Mouse (Mus musculus): Measurements from ENCODE around the gene Ppih. TPM values are rescaled to one million over a fixed set of nuclear protein-coding genes. Genes with fewer than 3 reads are reported as not detected.
A peak's percentile ranks its signal among the peaks of the same experiment; 100 is the strongest.

Gene Ppih
- 42.4 and 43.4 TPM in 2 replicates for polyA plus RNA-seq (2015; fragmentation: Nextera tagmentation; extraction: Ambion mirVana)

DNA sequence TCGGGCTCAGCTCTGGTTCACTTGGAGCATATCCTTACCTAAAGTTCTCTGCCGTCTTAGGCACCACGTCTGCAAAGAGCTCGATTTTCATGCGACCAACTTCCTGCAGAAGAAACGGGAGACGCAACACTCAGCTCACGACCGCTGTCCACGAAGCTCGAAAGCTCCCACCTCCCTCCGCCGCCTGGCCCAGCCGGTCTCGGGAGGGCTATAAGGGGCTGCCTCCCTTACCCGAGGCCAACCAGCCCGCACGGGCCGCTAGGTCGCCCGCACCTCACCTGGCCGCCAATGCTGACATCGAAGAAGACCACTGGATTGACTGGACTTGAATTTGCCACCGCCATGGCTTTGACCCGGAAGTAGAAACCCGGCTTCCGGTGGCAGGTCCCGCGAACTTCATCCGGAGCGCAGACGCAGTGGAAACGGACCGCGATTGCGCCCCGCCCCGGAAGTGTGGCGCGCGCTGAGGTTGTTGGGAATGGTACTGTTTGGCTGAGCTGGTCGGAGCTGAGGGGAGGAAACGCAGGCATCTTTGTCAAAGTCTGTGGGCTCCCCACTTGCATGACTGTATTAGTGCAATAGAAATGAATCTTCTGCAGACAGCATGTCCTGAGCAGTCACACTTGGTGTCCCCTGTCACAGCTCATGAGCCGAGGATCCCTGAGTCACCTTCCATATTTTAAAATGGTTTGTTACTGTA is at the start of gene Ppih:
TSS of gene Ppih (minus strand) at position 416 of the 700 bp plus-strand sequence.
- no peaks in the 10 kb centered on the region for H3K9me3 ChIP-seq (ENCODE audit: control insufficient read depth, low read length)
- peak; percentile 99 for ATAC-seq
- H3K9ac ChIP-seq (ENCODE audit: low read depth, low read length): peak within 1 kb of the TSS; percentile 73
- H3K4me2 ChIP-seq (ENCODE audit: low read length): peak within 1 kb of the TSS; percentile 99
- WGBS: under 1% methylated on average over 44 of the region's 44 CpGs
- peaks cover 11% of the 10 kb centered on the region for H3K4me1 ChIP-seq (ENCODE audit: control insufficient read depth, insufficient read depth, low read depth, low read length)
- H3K36me3 ChIP-seq (ENCODE audit: control insufficient read depth, insufficient read depth, low read length): peaks cover 8% of the 10 kb centered on the region
- H3K27ac ChIP-seq (ENCODE audit: low read depth, low read length): peak within 1 kb of the TSS; percentile 89
- H3K4me3 ChIP-seq (ENCODE audit: low read length): peak within 1 kb of the TSS; percentile 73
- H3K27me3 ChIP-seq (replicated peaks; ENCODE audit: control insufficient read depth, insufficient read depth, low read length): no peaks in the 10 kb centered on the region

DNA sequence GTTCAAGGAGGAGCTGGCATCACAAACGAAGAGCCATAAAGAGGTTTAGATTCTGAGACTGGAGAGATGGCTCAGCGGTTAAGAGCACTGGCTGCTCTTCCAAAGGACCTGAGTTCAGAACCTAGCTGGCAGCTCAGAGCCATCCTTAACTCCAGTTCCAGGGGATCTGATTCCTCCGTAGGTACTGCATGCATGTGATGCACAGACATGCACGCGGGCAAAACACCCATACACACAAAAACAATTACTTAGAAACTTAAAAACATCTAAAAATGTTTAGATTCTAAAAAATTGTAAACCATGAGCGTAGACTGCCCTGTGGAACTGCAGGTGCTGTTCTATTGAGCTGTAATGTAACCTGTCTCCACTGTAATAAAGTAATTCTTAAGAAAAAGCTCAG is 49.1 kb upstream of the Ppih start:
- Histone ChIP-seq H3K36me3 (ENCODE audit: control insufficient read depth, insufficient read depth, low read length) (no peaks in the 10 kb centered on the region), H3K4me3 (ENCODE audit: low read length) (no peak overlapping the region), H3K9me3 (ENCODE audit: control insufficient read depth, low read length) (no peaks in the 10 kb centered on the region), H3K27me3 (replicated peaks; ENCODE audit: control insufficient read depth, insufficient read depth, low read length) (no peaks in the 10 kb centered on the region), H3K4me2 (ENCODE audit: low read length) (no peak overlapping the region), H3K4me1 (ENCODE audit: control insufficient read depth, insufficient read depth, low read depth, low read length) (no peaks in the 10 kb centered on the region), H3K27ac (ENCODE audit: low read depth, low read length) (no peak overlapping the region), H3K9ac (ENCODE audit: low read depth, low read length) (no peak overlapping the region)
- no peak for ATAC-seq
- WGBS: 90% methylated on average over 6 of the region's 6 CpGs

DNA sequence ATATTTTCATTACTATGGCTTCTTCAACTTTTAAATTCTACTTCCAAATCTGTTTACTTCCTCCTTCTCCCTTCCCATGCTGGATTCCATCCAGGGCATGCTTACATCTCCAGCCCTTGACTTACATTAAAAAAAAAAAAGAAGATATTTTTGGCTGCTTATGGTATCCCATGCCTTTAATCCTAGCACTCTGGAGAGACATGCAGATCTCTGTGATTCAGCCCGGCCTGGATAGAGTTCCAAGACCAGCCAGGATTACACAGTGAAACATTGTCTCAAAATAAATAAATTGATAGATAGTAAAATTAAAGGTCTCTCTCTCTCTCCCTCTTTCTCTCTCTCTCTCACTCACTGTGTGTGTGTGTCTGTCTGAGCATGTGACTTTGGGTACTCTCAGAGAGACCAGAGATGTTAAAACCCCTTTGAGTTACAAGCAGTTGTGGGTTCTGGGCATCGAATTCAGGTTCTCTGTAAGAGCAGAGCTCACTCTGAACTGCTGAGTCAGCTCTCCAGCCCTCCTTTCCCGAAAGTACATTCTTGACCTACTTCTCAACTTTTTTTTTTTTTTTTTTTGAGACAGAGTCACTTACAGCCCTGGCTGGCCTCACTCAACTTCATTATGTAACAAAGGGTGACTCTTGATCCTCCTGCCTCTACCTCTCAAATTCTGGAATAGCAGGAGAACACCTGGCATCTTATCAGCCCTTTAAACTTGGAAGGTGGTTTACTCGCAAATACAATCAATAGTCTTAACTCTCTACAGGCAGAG is 46.6 kb upstream of the Ppih start:
- Histone ChIP-seq H3K4me2 (ENCODE audit: low read length) (no peak overlapping the region), H3K9me3 (ENCODE audit: control insufficient read depth, low read length) (no peaks in the 10 kb centered on the region), H3K36me3 (ENCODE audit: control insufficient read depth, insufficient read depth, low read length) (no peaks in the 10 kb centered on the region), H3K27ac (ENCODE audit: low read depth, low read length) (no peak overlapping the region), H3K4me1 (ENCODE audit: control insufficient read depth, insufficient read depth, low read depth, low read length) (no peaks in the 10 kb centered on the region), H3K4me3 (ENCODE audit: low read length) (no peak overlapping the region), H3K9ac (ENCODE audit: low read depth, low read length) (no peak overlapping the region), H3K27me3 (replicated peaks; ENCODE audit: control insufficient read depth, insufficient read depth, low read length) (no peaks in the 10 kb centered on the region)
- ATAC-seq: no peak
- WGBS: 73% methylated on average over 4 of the region's 4 CpGs

DNA sequence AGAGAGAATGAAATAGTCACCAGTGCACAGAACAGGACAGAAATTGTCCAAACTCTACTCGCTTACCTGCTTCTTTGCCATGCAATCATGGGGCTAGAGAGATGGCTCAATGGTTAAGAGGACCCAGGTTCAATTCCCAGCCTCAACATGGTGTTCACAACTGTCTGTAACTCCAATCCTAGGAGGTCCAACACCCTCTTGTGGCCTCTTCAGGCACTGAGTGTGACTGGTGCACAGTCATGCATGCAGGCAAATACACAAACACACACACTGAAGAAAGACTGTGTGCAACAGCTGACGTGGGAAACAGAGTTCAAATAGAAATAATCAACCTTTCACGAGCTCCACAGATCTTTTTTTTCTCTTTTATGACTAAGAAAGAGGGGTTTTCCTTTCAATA is 41.9 kb upstream of the Ppih start:
- 86% methylated on average over 3 of the region's 3 CpGs for WGBS
- ATAC-seq: no peak

DNA sequence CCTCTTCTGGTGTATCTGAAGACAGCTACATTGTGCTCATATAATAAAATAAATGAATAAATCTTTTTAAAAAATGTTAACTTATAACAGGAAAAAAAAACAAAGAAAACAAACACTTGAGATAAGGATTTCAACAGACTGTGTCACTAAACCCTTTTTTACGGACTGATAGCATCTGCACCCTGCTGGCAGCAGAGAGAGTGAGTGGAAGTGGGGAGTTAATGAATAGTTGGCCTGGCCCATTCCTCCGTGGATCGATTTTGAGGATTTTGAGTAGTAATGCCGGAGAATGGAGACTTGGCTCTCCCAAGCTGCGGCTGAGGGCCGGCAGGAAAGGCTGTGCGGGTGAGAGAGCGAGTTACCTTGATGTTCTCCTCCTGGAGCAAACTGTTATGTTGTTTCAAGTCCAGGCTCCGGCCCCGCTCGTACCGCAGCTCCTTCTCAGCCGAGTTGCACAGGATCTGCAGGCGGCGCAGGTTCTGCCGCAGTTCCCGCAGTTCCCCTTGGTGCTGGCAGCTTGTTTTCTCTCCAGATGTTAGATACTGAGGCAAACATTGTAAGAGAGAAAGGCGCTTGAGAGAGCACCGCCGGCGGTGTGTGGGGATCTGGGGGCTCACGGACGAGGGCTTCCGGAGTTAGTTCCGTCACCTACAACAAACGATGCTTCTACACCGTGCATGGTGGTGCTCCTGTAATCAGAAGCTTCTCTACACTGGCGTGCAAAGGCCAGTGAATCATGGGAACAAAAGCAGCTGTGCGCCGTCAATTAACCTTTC is 39.0 kb upstream of the Ppih start:
- peak; percentile 89 for ATAC-seq
- Histone ChIP-seq H3K9me3 (ENCODE audit: control insufficient read depth, low read length) (no peaks in the 10 kb centered on the region), H3K4me2 (ENCODE audit: low read length) (peak overlapping the region; percentile 67), H3K9ac (ENCODE audit: low read depth, low read length) (peak overlapping the region; percentile 60), H3K36me3 (ENCODE audit: control insufficient read depth, insufficient read depth, low read length) (no peaks in the 10 kb centered on the region), H3K4me3 (ENCODE audit: low read length) (peak overlapping the region; percentile 44), H3K27ac (ENCODE audit: low read depth, low read length) (peak overlapping the region; percentile 77), H3K4me1 (ENCODE audit: control insufficient read depth, insufficient read depth, low read depth, low read length) (peaks cover 6% of the 10 kb centered on the region), H3K27me3 (replicated peaks; ENCODE audit: control insufficient read depth, insufficient read depth, low read length) (no peaks in the 10 kb centered on the region)
- WGBS: 8% methylated on average over 30 of the region's 30 CpGs

More for the DNA sequence above, 41.9 kb upstream of the Ppih start:
- Histone ChIP-seq H3K27ac (ENCODE audit: low read depth, low read length) (no peak overlapping the region), H3K4me3 (ENCODE audit: low read length) (no peak overlapping the region), H3K4me2 (ENCODE audit: low read length) (no peak overlapping the region), H3K9ac (ENCODE audit: low read depth, low read length) (no peak overlapping the region), H3K4me1 (ENCODE audit: control insufficient read depth, insufficient read depth, low read depth, low read length) (peaks cover 6% of the 10 kb centered on the region), H3K36me3 (ENCODE audit: control insufficient read depth, insufficient read depth, low read length) (no peaks in the 10 kb centered on the region), H3K9me3 (ENCODE audit: control insufficient read depth, low read length) (no peaks in the 10 kb centered on the region), H3K27me3 (replicated peaks; ENCODE audit: control insufficient read depth, insufficient read depth, low read length) (no peaks in the 10 kb centered on the region)

DNA sequence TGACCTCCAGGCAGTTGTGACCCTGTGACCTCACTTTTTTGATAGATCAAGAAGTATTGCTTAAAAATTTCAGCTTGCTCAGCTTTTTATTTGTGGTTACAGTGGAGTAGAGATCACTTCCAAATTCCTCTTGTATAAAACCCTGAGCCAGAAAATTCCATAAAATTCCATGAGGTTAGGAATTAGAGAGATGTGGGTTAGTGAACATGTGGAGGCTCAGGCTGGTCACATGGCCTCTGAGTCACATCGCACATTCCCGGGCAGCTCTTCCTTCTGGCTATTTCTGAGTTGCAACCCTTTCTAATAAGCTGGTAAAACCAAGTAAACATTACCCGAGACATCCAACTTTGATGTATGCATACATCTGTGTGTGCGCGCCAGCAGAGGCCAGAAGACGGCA is 25.2 kb upstream of the Ppih start:
- H3K4me2 ChIP-seq (ENCODE audit: low read length): no peak overlapping the region
- no peaks in the 10 kb centered on the region; the same call in 1 of the 2 replicates for H3K36me3 ChIP-seq (ENCODE audit: control insufficient read depth, insufficient read depth, low read length)
- no peaks in the 10 kb centered on the region for H3K9me3 ChIP-seq (ENCODE audit: control insufficient read depth, low read length)
- 94% methylated on average over 6 of the region's 6 CpGs for WGBS
- no peaks in the 10 kb centered on the region for H3K4me1 ChIP-seq (ENCODE audit: control insufficient read depth, insufficient read depth, low read depth, low read length)
- H3K27ac ChIP-seq (ENCODE audit: low read depth, low read length): no peak overlapping the region
- no peak overlapping the region for H3K9ac ChIP-seq (ENCODE audit: low read depth, low read length)
- H3K4me3 ChIP-seq (ENCODE audit: low read length): no peak overlapping the region
- ATAC-seq: no peak
- no peaks in the 10 kb centered on the region for H3K27me3 ChIP-seq (replicated peaks; ENCODE audit: control insufficient read depth, insufficient read depth, low read length)

DNA sequence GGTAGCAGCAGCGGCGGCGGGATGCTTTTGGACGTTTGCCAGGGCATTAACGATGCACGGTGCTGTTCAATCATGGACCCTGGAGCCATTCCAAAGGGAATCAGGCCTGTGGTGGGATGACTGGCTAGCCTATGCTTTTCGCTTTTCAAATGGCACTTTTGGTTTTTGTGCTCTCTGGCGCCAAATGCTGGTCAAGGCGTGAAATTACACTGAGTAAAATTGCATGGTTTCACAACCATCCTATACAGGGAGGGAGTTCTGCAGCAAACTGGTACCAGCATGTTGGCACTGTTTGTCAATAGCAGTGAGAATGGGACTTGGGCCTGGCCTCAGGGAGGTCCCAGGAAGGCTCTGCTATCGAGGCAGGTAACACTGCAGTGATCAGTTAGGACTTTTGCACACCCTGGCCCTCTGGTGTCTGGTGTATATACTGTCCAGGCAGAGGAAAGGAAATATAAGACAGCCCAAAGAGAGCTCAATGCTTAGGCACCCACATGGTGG is 18.6 kb upstream of the Ppih start:
- H3K27me3 ChIP-seq (replicated peaks; ENCODE audit: control insufficient read depth, insufficient read depth, low read length): no peaks in the 10 kb centered on the region
- H3K4me1 ChIP-seq (ENCODE audit: control insufficient read depth, insufficient read depth, low read depth, low read length): peaks cover 4% of the 10 kb centered on the region
- H3K9me3 ChIP-seq (ENCODE audit: control insufficient read depth, low read length): no peaks in the 10 kb centered on the region
- peak overlapping the region; percentile 49 for H3K4me2 ChIP-seq (ENCODE audit: low read length)
- 3% methylated on average over 10 of the region's 10 CpGs for WGBS
- H3K36me3 ChIP-seq (ENCODE audit: control insufficient read depth, insufficient read depth, low read length): no peaks in the 10 kb centered on the region
- peak; percentile 94 for ATAC-seq
- H3K9ac ChIP-seq (ENCODE audit: low read depth, low read length): peak overlapping the region; percentile 50
- H3K27ac ChIP-seq (ENCODE audit: low read depth, low read length): peak overlapping the region; percentile 76
- peak overlapping the region; percentile 20 for H3K4me3 ChIP-seq (ENCODE audit: low read length)

DNA sequence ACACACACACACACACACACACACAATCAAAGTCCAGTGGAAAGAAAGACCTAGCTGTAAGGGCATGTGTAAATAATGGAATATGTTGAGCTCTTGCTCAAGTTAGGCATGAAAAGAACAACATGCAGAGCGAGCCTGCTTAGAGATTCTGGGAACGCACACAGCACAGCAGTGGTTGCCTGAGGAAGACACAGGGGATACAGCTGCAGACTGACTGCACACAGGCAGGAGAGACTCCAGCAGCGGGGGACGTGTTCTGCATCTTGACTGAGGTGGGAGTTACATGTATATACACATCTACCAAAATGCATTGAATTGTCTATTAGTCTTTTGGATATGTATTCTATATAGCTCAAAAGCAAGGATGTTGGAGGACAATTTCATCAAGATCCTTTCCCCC is 18.1 kb upstream of the Ppih start:
- 29% methylated on average over 4 of the region's 4 CpGs for WGBS
- H3K4me1 ChIP-seq (ENCODE audit: control insufficient read depth, insufficient read depth, low read depth, low read length): peaks cover 4% of the 10 kb centered on the region
- no peaks in the 10 kb centered on the region for H3K36me3 ChIP-seq (ENCODE audit: control insufficient read depth, insufficient read depth, low read length)
- no peaks in the 10 kb centered on the region for H3K9me3 ChIP-seq (ENCODE audit: control insufficient read depth, low read length)
- peak overlapping the region; percentile 20 for H3K4me3 ChIP-seq (ENCODE audit: low read length)
- ATAC-seq: peak; percentile 92
- peak overlapping the region; percentile 50 for H3K9ac ChIP-seq (ENCODE audit: low read depth, low read length)
- peak overlapping the region; percentile 76 for H3K27ac ChIP-seq (ENCODE audit: low read depth, low read length)
- H3K27me3 ChIP-seq (replicated peaks; ENCODE audit: control insufficient read depth, insufficient read depth, low read length): no peaks in the 10 kb centered on the region
- peak overlapping the region; percentile 49 for H3K4me2 ChIP-seq (ENCODE audit: low read length)

All from hindbrain, embryonic 16.5 days (tissue).